Mouse (Mus musculus) CH12F3 (cell line): ENCODE data around the gene Rasd2.

Source experiments
- in situ Hi-C: fragments of 300-500 bp; cut with MboI; formaldehyde crosslinking; loops from 2 replicates; pipeline ENCODE4 v1.14.3; 2020; ENCODE audit warnings: low sequenced_read_pairs

Rasd2 gene

GRCm38 (mm10) chr8:75217969-75218368, 4.2 kb downstream of the Rasd2 start:
- in situ Hi-C loops, result loop anchor here (10.0 kb wide), 1 partner anchor 83 kb away; no protein-coding TSS in a partner anchor

GRCm38 (mm10) chr8:75219877-75220738, 6.4 kb downstream of the Rasd2 start:
- in situ Hi-C loops, result loop anchor here (10.0 kb wide), 1 partner anchor 85 kb away; no protein-coding TSS in a partner anchor

GRCm38 (mm10) chr8:75222665-75223064, 8.9 kb downstream of the Rasd2 start:
- in situ Hi-C loops, result no loop called here

DNA sequence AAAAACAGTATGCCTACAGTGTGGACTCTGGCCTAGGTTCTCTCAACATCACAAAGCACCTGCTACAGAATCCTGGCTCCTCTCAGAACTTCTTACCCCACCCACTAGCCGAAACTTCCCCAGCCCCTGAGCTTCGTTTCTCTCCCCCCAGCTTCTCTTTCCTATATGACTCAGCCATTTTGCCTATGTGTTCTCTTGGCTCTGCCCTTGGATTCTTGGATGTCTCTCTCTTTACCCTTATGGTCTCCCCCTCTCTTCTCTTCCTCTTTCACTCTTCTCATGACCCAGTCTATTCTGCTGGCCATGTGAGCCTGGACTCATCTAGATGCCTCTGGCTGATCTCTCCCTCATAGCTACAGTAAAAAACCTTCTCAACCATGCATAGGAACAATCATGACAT, 13.0 kb downstream of the Rasd2 start:
- in situ Hi-C loops, result no loop called here

GRCm38 (mm10) chr8:75233915-75234554, 20.3 kb downstream of the Rasd2 start:
- in situ Hi-C loops, result no loop called here

- in situ Hi-C loops, result no loop called here
Observed at GRCm38 (mm10) chr8:75247331-75247730, 33.6 kb downstream of the Rasd2 start.

DNA sequence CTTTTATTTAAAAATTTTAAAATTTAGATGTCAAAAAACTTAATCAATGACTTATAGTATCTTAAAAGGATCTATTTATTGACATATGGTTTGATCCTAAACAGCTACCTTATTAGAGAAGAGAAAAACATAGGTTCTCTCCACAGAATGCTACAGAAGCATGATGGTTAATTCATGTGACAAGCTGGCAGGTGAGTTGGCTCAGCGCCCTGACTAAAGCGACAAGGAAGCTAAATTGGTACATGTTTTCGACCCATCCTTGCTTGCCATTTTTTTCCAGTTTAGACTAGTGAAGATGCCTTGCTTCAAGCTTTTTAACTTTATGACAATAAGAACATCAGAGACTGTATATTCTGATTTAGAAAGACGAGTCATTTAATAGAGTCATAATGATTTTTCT, 35.4 kb downstream of the Rasd2 start:
- in situ Hi-C loops, result no loop called here

- in situ Hi-C loops, result no loop called here
Observed at GRCm38 (mm10) chr8:75254027-75254426, 40.3 kb downstream of the Rasd2 start.

DNA sequence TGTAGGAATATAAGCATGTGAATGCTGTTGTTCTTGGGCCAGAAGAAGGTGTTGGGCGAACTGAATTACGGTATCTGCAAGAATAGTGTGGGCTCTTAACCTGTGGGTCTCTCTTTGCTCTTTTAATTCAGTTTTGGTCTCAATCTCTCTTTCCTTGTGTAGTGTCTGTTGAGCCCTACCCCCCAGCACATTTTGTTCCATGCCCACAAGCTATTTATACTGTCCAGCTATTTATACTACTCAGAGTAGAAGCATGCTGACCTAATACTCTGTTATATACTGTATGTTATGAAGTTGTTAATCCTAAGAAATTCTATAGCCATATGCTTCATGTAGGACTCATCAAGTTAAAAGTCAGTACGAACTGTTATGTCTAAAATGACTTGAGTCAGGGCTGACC, 41.9 kb downstream of the Rasd2 start:
- in situ Hi-C loops, result no loop called here

- in situ Hi-C loops, result no loop called here
Observed at GRCm38 (mm10) chr8:75272166-75272565, 58.4 kb downstream of the Rasd2 start.
